Mouse (Mus musculus) CD4-positive, CD25-positive, alpha-beta regulatory T cell, adult 4 months (primary cell): ENCODE data around the gene Fam234b. TPM values are rescaled to one million over a fixed set of nuclear protein-coding genes. Genes with fewer than 3 reads are reported as not detected.

ENCODE experiments used
- ATAC-seq: one replicate; pipeline ENCODE4 v1.8.0; 2017
- polyA plus RNA-seq, 2 experiments: library from polyadenylated mRNA; unstranded; fragments of 100-300 nt; shearing (Covaris generic); gene quantifications; one replicate each; pipeline ENCODE4 v1.2.1; 2017

Gene Fam234b
- polyA plus RNA-seq, 2 experiments from 2014 or later, result 18.0 to 23.1 TPM

- ATAC-seq, result no peak
Measured at GRCm38 (mm10) chr6:135183961-135184360, 13.8 kb upstream of the Fam234b start.

- no peak for ATAC-seq
Measured at GRCm38 (mm10) chr6:135187076-135187917, 10.5 kb upstream of the Fam234b start.

GRCm38 (mm10) chr6:135188629-135189028, 9.1 kb upstream of the Fam234b start:
- no peak for ATAC-seq

- ATAC-seq, result no peak
Measured at GRCm38 (mm10) chr6:135190122-135190521, 7.7 kb upstream of the Fam234b start.

- no peak for ATAC-seq
Measured at GRCm38 (mm10) chr6:135191906-135192305, 5.9 kb upstream of the Fam234b start.

- ATAC-seq, result no peak
Measured at GRCm38 (mm10) chr6:135192993-135193392, 4.8 kb upstream of the Fam234b start.

GRCm38 (mm10) chr6:135193733-135194132, 4.0 kb upstream of the Fam234b start:
- ATAC-seq, result no peak

GRCm38 (mm10) chr6:135194907-135195306, 2.9 kb upstream of the Fam234b start:
- no peak for ATAC-seq

- ATAC-seq, result no peak
Measured at GRCm38 (mm10) chr6:135196707-135197106, 1.1 kb upstream of the Fam234b start.

GRCm38 (mm10) chr6:135197446-135197845, 331 bp upstream of the Fam234b start:
- no peak for ATAC-seq

GRCm38 (mm10) chr6:135198726-135199125, 949 bp downstream of the Fam234b start:
- peak; percentile 27 for ATAC-seq

GRCm38 (mm10) chr6:135200122-135200957, 2.6 kb downstream of the Fam234b start:
- ATAC-seq, result no peak

- no peak for ATAC-seq
Measured at GRCm38 (mm10) chr6:135202668-135203067, 4.9 kb downstream of the Fam234b start.

GRCm38 (mm10) chr6:135203737-135204136, 6.0 kb downstream of the Fam234b start:
- no peak for ATAC-seq

GRCm38 (mm10) chr6:135204869-135205268, 7.1 kb downstream of the Fam234b start:
- ATAC-seq, result no peak

- no peak for ATAC-seq
Measured at GRCm38 (mm10) chr6:135205802-135206201, 8.0 kb downstream of the Fam234b start.

- no peak for ATAC-seq
Measured at GRCm38 (mm10) chr6:135206909-135207308, 9.1 kb downstream of the Fam234b start.

- ATAC-seq, result no peak
Measured at GRCm38 (mm10) chr6:135211169-135211568, 13.4 kb downstream of the Fam234b start.

GRCm38 (mm10) chr6:135212666-135213065, 14.9 kb downstream of the Fam234b start:
- ATAC-seq, result no peak

GRCm38 (mm10) chr6:135218330-135218729, 20.6 kb downstream of the Fam234b start:
- peak; percentile 91 for ATAC-seq

- ATAC-seq, result no peak
Measured at GRCm38 (mm10) chr6:135219916-135220315, 22.1 kb downstream of the Fam234b start.

GRCm38 (mm10) chr6:135223786-135224416, 26.1 kb downstream of the Fam234b start:
- ATAC-seq, result no peak

- ATAC-seq, result no peak
Measured at GRCm38 (mm10) chr6:135228465-135228941, 30.7 kb downstream of the Fam234b start.
